Mouse (Mus musculus) forelimb bud, embryonic 11.5 days (tissue): Measurements from ENCODE around the gene Gm5134.

ENCODE experiments used
- DNase-seq: peaks from one replicate; pipeline ENCODE4 v3.0.0-alpha.2; 2012; ENCODE audit warnings: low read depth, low spot score

Gm5134 gene

GRCm38 (mm10) chr10:75954381-75954811 is at the start of gene Gm5134:
TSS of gene Gm5134 (plus strand) at chr10:75954514.
- DNase-seq: no peak

GRCm38 (mm10) chr10:75906882-75907281 is 47.4 kb upstream of the Gm5134 start:
- no peak for DNase-seq

GRCm38 (mm10) chr10:75910698-75911097 is 43.6 kb upstream of the Gm5134 start:
- DNase-seq: no peak

GRCm38 (mm10) chr10:75913013-75913589 is 41.2 kb upstream of the Gm5134 start:
- no peak for DNase-seq

- DNase-seq: no peak
Measured at GRCm38 (mm10) chr10:75915557-75915956, 38.8 kb upstream of the Gm5134 start.

GRCm38 (mm10) chr10:75916840-75917239 is 37.5 kb upstream of the Gm5134 start:
- peak; percentile 47 for DNase-seq

- DNase-seq: no peak
Measured at GRCm38 (mm10) chr10:75919026-75919425, 35.3 kb upstream of the Gm5134 start.

GRCm38 (mm10) chr10:75921026-75921725 is 33.1 kb upstream of the Gm5134 start, which contains the start of gene Smarcb1:
TSS of gene Smarcb1 (minus strand) at chr10:75921617.
- peak; percentile 93 for DNase-seq

GRCm38 (mm10) chr10:75921726-75922560 is 32.4 kb upstream of the Gm5134 start:
- DNase-seq: no peak

- no peak for DNase-seq
Measured at GRCm38 (mm10) chr10:75924324-75924723, 30.0 kb upstream of the Gm5134 start.

GRCm38 (mm10) chr10:75926396-75926795 is 27.9 kb upstream of the Gm5134 start:
- no peak for DNase-seq

- no peak for DNase-seq
Measured at GRCm38 (mm10) chr10:75930304-75930703, 24.0 kb upstream of the Gm5134 start.

- no peak for DNase-seq
Measured at GRCm38 (mm10) chr10:75931311-75931710, 23.0 kb upstream of the Gm5134 start.

- peak; percentile 52 for DNase-seq
Measured at GRCm38 (mm10) chr10:75932081-75932678, 22.1 kb upstream of the Gm5134 start.

- DNase-seq: no peak
Measured at GRCm38 (mm10) chr10:75932891-75933290, 21.4 kb upstream of the Gm5134 start, which contains the start of gene Chchd10. TSS of gene Chchd10 (plus strand) at chr10:75933130.

- no peak for DNase-seq
Measured at GRCm38 (mm10) chr10:75934991-75935390, 19.3 kb upstream of the Gm5134 start.

GRCm38 (mm10) chr10:75935680-75936541 is 18.4 kb upstream of the Gm5134 start, which contains the start of gene Mmp11:
TSS of gene Mmp11 (minus strand) at chr10:75936496.
- DNase-seq: peak; percentile 77

- no peak for DNase-seq
Measured at GRCm38 (mm10) chr10:75936909-75937667, 17.2 kb upstream of the Gm5134 start.

GRCm38 (mm10) chr10:75937851-75938643 is 16.3 kb upstream of the Gm5134 start:
- no peak for DNase-seq
